Mouse (Mus musculus) cortical plate, adult 2 months (tissue): ENCODE results near the gene Fv1. TPM values are rescaled to one million over a fixed set of nuclear protein-coding genes. Genes with fewer than 3 reads are reported as not detected.
"Not testable (repeated sequence)": the region's sequence is repeated elsewhere in the genome, so short reads cannot be mapped to it uniquely, and the experiment has no call there.

Source experiments
- H3K27ac ChIP-seq: fragments of 200-500 bp; 2 replicates; pipeline ENCODE4 v1.5.1; 2012; ENCODE audit warnings: low read length, control low read depth, inconsistent platforms; ENCODE audit not compliant: insufficient read depth
- H3K4me1 ChIP-seq: fragments of 200-500 bp; 2 replicates; pipeline ENCODE4 v1.6.1; 2011; ENCODE audit warnings: low read length; ENCODE audit not compliant: control insufficient read depth, insufficient read depth
- H3K4me3 ChIP-seq: fragments of 200-500 bp; 2 replicates; pipeline ENCODE4 v1.5.1; 2011; ENCODE audit warnings: mild to moderate bottlenecking, low read length, control low read depth; ENCODE audit not compliant: insufficient read depth
- CTCF ChIP-seq: fragments of 200-500 bp; IDR thresholded peaks from 2 replicates; pipeline ENCODE4 v1.5.1; 2011; ENCODE audit warnings: mild to moderate bottlenecking, control low read depth, low read length; ENCODE audit not compliant: insufficient read depth; ENCODE audit errors: extremely low read depth
- POLR2A ChIP-seq: fragments of 200-500 bp; IDR thresholded peaks from 2 replicates; pipeline ENCODE4 v1.6.1; 2011; ENCODE audit warnings: mild to moderate bottlenecking, low read length, control low read depth; ENCODE audit not compliant: insufficient read depth; ENCODE audit errors: extremely low read depth
- polyA plus RNA-seq: library from polyadenylated mRNA; depleted of rRNA; stranded (reverse); fragments of >200 nt; gene quantifications from 2 replicates; pipeline ENCODE4 v1.2.3, GENCODE M21; 2012

Gene Fv1
- polyA plus RNA-seq, 1 experiment, result 7.1 TPM

DNA sequence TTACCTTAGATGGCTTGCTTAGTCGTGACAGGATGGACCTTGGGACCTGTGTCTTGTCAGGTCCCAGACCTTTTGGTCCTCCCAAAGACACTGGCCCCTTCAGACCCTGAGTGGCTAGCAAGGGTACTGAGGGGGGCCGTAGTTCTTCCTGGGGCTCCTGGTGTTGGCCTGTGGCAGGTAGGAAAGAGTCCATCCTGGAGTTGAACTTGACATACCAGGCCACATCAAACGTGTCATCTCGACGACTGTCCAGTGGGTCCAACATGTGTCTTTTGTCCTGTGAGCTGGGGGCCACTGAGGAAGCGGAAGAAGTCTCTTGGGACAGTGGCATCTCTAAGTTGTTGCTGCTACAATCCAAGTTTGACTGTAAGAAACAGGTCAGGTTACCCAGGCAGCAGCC lies 3.1 kb upstream of the Fv1 start:
- H3K4me3 ChIP-seq, result no peak overlapping the region
- H3K4me1 ChIP-seq, result peaks cover 5% of the 10 kb centered on the region
- TF ChIP-seq CTCF, result no peak
- no peak overlapping the region for H3K27ac ChIP-seq

DNA sequence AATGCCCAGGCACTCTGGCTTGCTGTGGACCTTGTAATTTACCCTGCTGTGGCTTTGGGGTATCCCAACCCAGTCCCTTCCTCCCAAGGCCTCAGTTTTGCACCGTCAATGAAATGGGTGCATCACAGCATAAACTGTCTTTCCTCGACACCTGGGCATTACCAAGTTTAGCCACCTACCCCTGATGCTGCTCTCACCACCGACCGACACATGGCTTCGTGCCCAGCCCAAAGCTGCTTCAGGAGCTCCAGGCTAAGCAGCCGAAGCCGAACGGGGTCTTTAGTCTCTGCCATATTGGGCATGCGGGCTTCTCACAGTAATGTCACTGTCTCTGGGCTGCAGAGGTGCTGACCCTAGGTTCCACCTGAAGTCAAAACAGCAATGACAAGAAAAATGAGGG lies 2.7 kb upstream of the Fv1 start:
- no peak for TF ChIP-seq CTCF
- TF ChIP-seq POLR2A, result no peak
- Histone ChIP-seq H3K4me3 (no peak overlapping the region), H3K4me1 (peaks cover 5% of the 10 kb centered on the region), H3K27ac (no peak overlapping the region)

GRCm38 (mm10) chr4:147866793-147867192 lies 2.0 kb upstream of the Fv1 start:
- H3K4me1 ChIP-seq, result not testable (repeated sequence)

DNA sequence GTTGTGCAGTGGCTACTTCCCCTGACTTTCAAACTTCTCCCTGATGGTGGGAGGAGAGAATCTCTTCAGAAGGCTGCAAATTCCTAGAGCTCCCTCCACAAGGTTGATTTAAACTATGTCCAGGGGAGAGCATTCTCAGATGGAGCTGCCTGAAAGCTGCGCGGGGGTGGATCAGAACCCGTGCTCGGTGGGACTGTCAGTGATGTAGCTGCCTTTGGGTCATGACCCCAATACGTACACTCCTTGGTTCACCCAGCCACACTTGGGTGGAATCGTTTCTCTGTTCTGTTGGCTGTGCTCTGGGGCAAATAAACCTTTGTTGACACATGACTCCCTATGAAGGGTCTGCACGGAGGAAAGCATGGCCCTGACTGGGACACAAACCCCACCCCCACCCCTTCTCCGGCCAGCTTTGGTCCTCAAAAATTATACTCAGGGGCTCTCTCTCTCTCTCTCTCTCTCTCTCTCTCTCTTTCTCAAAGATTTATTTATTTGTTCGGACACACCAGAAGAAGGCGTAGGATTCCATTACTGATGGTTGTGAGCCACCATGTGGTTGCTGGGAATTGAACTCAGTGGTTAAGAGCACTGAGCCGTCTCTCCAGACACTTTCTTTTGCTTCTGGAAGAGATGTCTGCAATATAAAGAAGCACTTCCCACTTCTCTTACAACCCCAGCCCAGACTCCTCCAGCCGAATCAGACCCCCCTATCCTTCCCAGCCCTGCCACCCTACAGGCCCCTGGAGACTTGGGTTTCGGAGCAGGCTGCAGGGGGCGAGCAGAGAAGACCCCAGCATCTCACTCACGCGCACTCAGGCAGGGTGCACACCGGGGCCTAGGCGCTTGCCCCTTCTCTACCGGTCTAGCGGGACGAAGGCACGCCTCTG lies 973 bp upstream of the Fv1 start:
- Histone ChIP-seq H3K4me3 (peak overlapping the region; percentile 69), H3K27ac (peak overlapping the region; percentile 26; the same call in 1 of the 2 replicates), H3K4me1 (peaks cover 5% of the 10 kb centered on the region)
- TF ChIP-seq POLR2A, result no peak
- TF ChIP-seq CTCF, result 0 out of 2 replicates have a peak, but pooled peaks have one; percentile 1

More at GRCm38 (mm10) chr4:147866793-147867192, 2.0 kb upstream of the Fv1 start:
- H3K27ac ChIP-seq, H3K4me3 ChIP-seq: not testable (repeated sequence)

- Histone ChIP-seq H3K4me3 (peak overlapping the region; percentile 69), H3K4me1 (peaks cover 5% of the 10 kb centered on the region), H3K27ac (no peak overlapping the region)
- no peak for TF ChIP-seq POLR2A
- TF ChIP-seq CTCF, result no peak
These were observed 459 bp downstream of the Fv1 start for GRCm38 (mm10) chr4:147869238-147869637.

- no peak overlapping the region for H3K27ac ChIP-seq
- no peaks in the 10 kb centered on the region for H3K4me1 ChIP-seq
- H3K4me3 ChIP-seq, result no peak overlapping the region
- TF ChIP-seq CTCF (no peak), POLR2A (no peak)
These were observed 7.2 kb downstream of the Fv1 start for GRCm38 (mm10) chr4:147875852-147876575.

DNA sequence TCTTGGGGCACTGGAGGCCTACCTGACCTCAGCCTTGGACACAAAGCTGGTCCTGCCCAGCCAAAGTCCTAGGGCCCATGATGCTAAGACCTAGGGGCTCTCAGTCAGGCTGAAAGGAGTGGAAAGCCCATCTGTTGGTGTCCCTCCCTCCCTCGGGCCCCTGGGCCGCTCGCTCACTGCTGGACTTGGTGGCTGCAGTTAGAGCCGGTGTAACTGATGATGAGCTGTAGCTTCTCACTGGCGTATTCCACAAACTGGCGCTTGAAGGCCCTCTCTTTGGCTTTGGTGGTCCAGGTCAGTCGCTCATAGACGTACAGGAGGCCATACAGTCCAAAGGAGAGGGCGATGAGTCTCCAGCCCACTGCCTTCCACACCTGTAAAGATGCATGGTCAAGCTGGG lies 9.8 kb downstream of the Fv1 start:
- Histone ChIP-seq H3K4me3 (no peak overlapping the region), H3K27ac (no peak overlapping the region), H3K4me1 (no peaks in the 10 kb centered on the region)
- TF ChIP-seq POLR2A (no peak), CTCF (no peak)

GRCm38 (mm10) chr4:147879456-147879855 lies 10.7 kb downstream of the Fv1 start:
- Histone ChIP-seq H3K4me3 (no peak overlapping the region), H3K27ac (no peak overlapping the region), H3K4me1 (no peaks in the 10 kb centered on the region)
- TF ChIP-seq CTCF, result no peak
- TF ChIP-seq POLR2A, result no peak

GRCm38 (mm10) chr4:147879865-147880264 lies 11.1 kb downstream of the Fv1 start:
- Histone ChIP-seq H3K27ac (no peak overlapping the region), H3K4me1 (no peaks in the 10 kb centered on the region), H3K4me3 (no peak overlapping the region)
- no peak for TF ChIP-seq CTCF
- TF ChIP-seq POLR2A, result no peak

DNA sequence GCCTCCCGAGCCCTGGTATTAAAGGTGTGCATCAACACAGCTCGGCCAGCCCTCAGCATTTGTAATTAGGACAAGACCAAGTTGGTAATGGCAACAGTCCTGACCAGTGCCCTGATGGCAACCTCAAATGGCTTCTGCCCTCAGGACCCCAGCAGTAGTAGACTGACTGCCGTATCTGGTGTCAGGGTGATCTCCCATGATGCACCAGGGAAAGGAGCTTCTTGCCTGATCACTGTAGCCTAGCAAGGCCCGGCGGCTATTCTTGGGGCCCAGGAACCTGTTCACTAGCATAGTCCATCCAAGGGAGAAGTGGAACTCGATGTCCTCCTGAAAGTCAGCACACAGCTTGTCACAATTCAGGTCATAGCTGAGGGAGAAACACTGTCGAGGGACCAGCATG lies 13.0 kb downstream of the Fv1 start:
- no peak overlapping the region for H3K27ac ChIP-seq
- H3K4me1 ChIP-seq, result no peaks in the 10 kb centered on the region
- no peak overlapping the region for H3K4me3 ChIP-seq
- TF ChIP-seq CTCF (no peak), POLR2A (no peak)
